Mouse (Mus musculus): ENCODE results near the gene Ppp2ca. TPM values are rescaled to one million over a fixed set of nuclear protein-coding genes. Genes with fewer than 3 reads are reported as not detected.
"Not testable (repeated sequence)": the region's sequence is repeated elsewhere in the genome, so short reads cannot be mapped to it uniquely, and the experiment has no call there.

The Ppp2ca gene
- total RNA-seq, 2 experiments from 2014 or later: 107 to 108 TPM

GRCm38 (mm10) chr11:52091261-52091660 lies 7.2 kb upstream of the Ppp2ca start:
- no peak for DNase-seq (ENCODE audit: low spot score in 2 of 2)

- no peak for DNase-seq (ENCODE audit: low spot score in 2 of 2)
Observed at GRCm38 (mm10) chr11:52094568-52094967, 3.9 kb upstream of the Ppp2ca start.

- no peak for DNase-seq (ENCODE audit: low spot score in 2 of 2)
Observed at GRCm38 (mm10) chr11:52097016-52097415, 1.5 kb upstream of the Ppp2ca start.

- no peak for DNase-seq (ENCODE audit: low spot score in 2 of 2)
Observed at GRCm38 (mm10) chr11:52097596-52097995, 885 bp upstream of the Ppp2ca start.

GRCm38 (mm10) chr11:52099031-52099761 lies 715 bp downstream of the Ppp2ca start:
- peak; percentile 27 to 72 for DNase-seq (ENCODE audit: low spot score in 2 of 2)

GRCm38 (mm10) chr11:52099771-52100219 lies 1.3 kb downstream of the Ppp2ca start:
- DNase-seq (ENCODE audit: low spot score in 2 of 2): no peak

GRCm38 (mm10) chr11:52102977-52103376 lies 4.5 kb downstream of the Ppp2ca start:
- DNase-seq (ENCODE audit: low spot score in 2 of 2): no peak

GRCm38 (mm10) chr11:52105503-52105902 lies 7.0 kb downstream of the Ppp2ca start:
- no peak for DNase-seq (ENCODE audit: low spot score in 2 of 2)

- DNase-seq (ENCODE audit: low spot score in 2 of 2): no peak
Observed at GRCm38 (mm10) chr11:52106037-52106436, 7.6 kb downstream of the Ppp2ca start.

GRCm38 (mm10) chr11:52106438-52106837 lies 8.0 kb downstream of the Ppp2ca start:
- DNase-seq (ENCODE audit: low spot score in 2 of 2): no peak

GRCm38 (mm10) chr11:52108796-52109195 lies 10.3 kb downstream of the Ppp2ca start:
- DNase-seq (ENCODE audit: low spot score in 2 of 2): no peak

- no peak for DNase-seq (ENCODE audit: low spot score in 2 of 2)
Observed at GRCm38 (mm10) chr11:52109421-52109820, 10.9 kb downstream of the Ppp2ca start.

- DNase-seq (ENCODE audit: low spot score in 2 of 2): no peak
Observed at GRCm38 (mm10) chr11:52115479-52115878, 17.0 kb downstream of the Ppp2ca start.

GRCm38 (mm10) chr11:52116117-52116516 lies 17.6 kb downstream of the Ppp2ca start:
- DNase-seq (ENCODE audit: low spot score in 2 of 2): not testable (repeated sequence)

- DNase-seq (ENCODE audit: low spot score in 2 of 2): no peak
Observed at GRCm38 (mm10) chr11:52117156-52117555, 18.7 kb downstream of the Ppp2ca start.

GRCm38 (mm10) chr11:52120415-52120814 lies 21.9 kb downstream of the Ppp2ca start:
- not testable (repeated sequence) for DNase-seq (ENCODE audit: low spot score in 2 of 2)

- DNase-seq (ENCODE audit: low spot score in 2 of 2): no peak
Observed at GRCm38 (mm10) chr11:52122045-52122444, 23.6 kb downstream of the Ppp2ca start.

GRCm38 (mm10) chr11:52124468-52124867 lies 26.0 kb downstream of the Ppp2ca start:
- no peak for DNase-seq (ENCODE audit: low spot score in 2 of 2)

GRCm38 (mm10) chr11:52127169-52127568 lies 28.7 kb downstream of the Ppp2ca start:
- no peak for DNase-seq (ENCODE audit: low spot score in 2 of 2)

- no peak for DNase-seq (ENCODE audit: low spot score in 2 of 2)
Observed at GRCm38 (mm10) chr11:52127760-52128159, 29.3 kb downstream of the Ppp2ca start.

- peak in 1 of 2 experiments; percentile 31 for DNase-seq (ENCODE audit: low spot score in 2 of 2)
Observed at GRCm38 (mm10) chr11:52128316-52129061, 30.0 kb downstream of the Ppp2ca start.

GRCm38 (mm10) chr11:52129171-52129570 lies 30.7 kb downstream of the Ppp2ca start:
- peak in 1 of 2 experiments; percentile 28 for DNase-seq (ENCODE audit: low spot score in 2 of 2)
